Comparison of ENCODE assay signal across 8 mouse cellular contexts in genomic region chr1:182081744-182082419, GRCm38 (mm10). TPM values are rescaled to one million over a fixed set of nuclear protein-coding genes. Genes with fewer than 3 reads are reported as not detected.
DNase-seq lines count a peak whose midpoint lies in the region; ATAC-seq and TF ChIP-seq lines count a peak whose summit lies in the region.

No protein-coding gene starts in this region.

- H3K9me3 ChIP-seq in kidney, embryonic 14.5 days (ENCODE audit: control insufficient read depth, low read length) = peaks cover 4% of the 10 kb centered on the region; the same call in 1 of the 2 replicates
- H3K9me3 ChIP-seq in embryonic facial prominence, embryonic 15.5 days (replicated peaks) = no peaks in the 10 kb centered on the region
- peaks cover 2% of the 10 kb centered on the region; the same call in 1 of the 2 replicates for H3K9me3 ChIP-seq in hindbrain, embryonic 16.5 days (ENCODE audit: control insufficient read depth, low read length)

- H3K4me3 ChIP-seq in kidney, embryonic 14.5 days (ENCODE audit: low read length) = no peak overlapping the region
- no peak overlapping the region for H3K4me3 ChIP-seq in kidney, adult 2 months (ENCODE audit: insufficient read depth, low read depth, low read length)
- H3K4me3 ChIP-seq in embryonic facial prominence, embryonic 15.5 days (replicated peaks) = no peak overlapping the region
- no peak overlapping the region for H3K4me3 ChIP-seq in hindbrain, embryonic 16.5 days (ENCODE audit: low read length)

- no peak for TF ChIP-seq CTCF in kidney, adult 2 months (conservative IDR thresholded peaks at IDR 0.05; ENCODE audit: insufficient read depth, insufficient read length, low read depth, low read length)

- WGBS in kidney, embryonic 14.5 days = 22% methylated on average over 16 of the region's 16 CpGs
- WGBS in kidney, adult 2 months = 46% methylated on average over 16 of the region's 16 CpGs
- WGBS in embryonic facial prominence, embryonic 15.5 days = 22% methylated on average over 16 of the region's 16 CpGs
- WGBS in hindbrain, embryonic 16.5 days = 25% methylated on average over 16 of the region's 16 CpGs

- peak overlapping the region; percentile 5; the same call in 1 of the 2 replicates for H3K4me2 ChIP-seq in kidney, embryonic 14.5 days (replicated peaks; ENCODE audit: low read depth, low read length)
- no peak overlapping the region for H3K4me2 ChIP-seq in embryonic facial prominence, embryonic 15.5 days (replicated peaks)
- peak overlapping the region; percentile 28 for H3K4me2 ChIP-seq in hindbrain, embryonic 16.5 days (ENCODE audit: low read length)

- H3K27ac ChIP-seq in kidney, embryonic 14.5 days (ENCODE audit: low read depth, low read length) = peak overlapping the region; percentile 48; the same call in 1 of the 2 replicates
- no peak overlapping the region for H3K27ac ChIP-seq in kidney, adult 2 months (ENCODE audit: insufficient read depth, low read depth, low read length)
- H3K27ac ChIP-seq in embryonic facial prominence, embryonic 15.5 days (replicated peaks) = peak overlapping the region; percentile 69; the same call in 1 of the 2 replicates
- H3K27ac ChIP-seq in hindbrain, embryonic 16.5 days (ENCODE audit: low read depth, low read length) = no peak overlapping the region

- no peaks in the 10 kb centered on the region for H3K27me3 ChIP-seq in kidney, embryonic 14.5 days (ENCODE audit: control insufficient read depth, insufficient read depth, low read length)
- H3K27me3 ChIP-seq in kidney, adult 2 months (replicated peaks; ENCODE audit: control insufficient read depth, insufficient read depth, low read length) = no peaks in the 10 kb centered on the region
- no peaks in the 10 kb centered on the region for H3K27me3 ChIP-seq in embryonic facial prominence, embryonic 15.5 days
- no peaks in the 10 kb centered on the region for H3K27me3 ChIP-seq in hindbrain, embryonic 16.5 days (replicated peaks; ENCODE audit: control insufficient read depth, insufficient read depth, low read length)

- peak; percentile 78 for ATAC-seq in kidney, embryonic 14.5 days (ENCODE audit: low FRiP score, low TSS enrichment)
- ATAC-seq in embryonic facial prominence, embryonic 15.5 days (ENCODE audit: insufficient number of reproducible peaks, low FRiP score, low TSS enrichment, low read depth) = peak; percentile 65
- peak; percentile 62; the same call in 1 of the 2 replicates for ATAC-seq in hindbrain, embryonic 16.5 days

- no peaks in the 10 kb centered on the region for H3K36me3 ChIP-seq in kidney, embryonic 14.5 days (ENCODE audit: control insufficient read depth, insufficient read depth, low read length)
- no peaks in the 10 kb centered on the region for H3K36me3 ChIP-seq in kidney, adult 2 months (ENCODE audit: control insufficient read depth, insufficient read depth, low read length)
- no peaks in the 10 kb centered on the region for H3K36me3 ChIP-seq in embryonic facial prominence, embryonic 15.5 days
- H3K36me3 ChIP-seq in hindbrain, embryonic 16.5 days (ENCODE audit: control insufficient read depth, insufficient read depth, low read length) = no peaks in the 10 kb centered on the region

- DNase-seq in kidney, adult 2 months = no peak
- peak; percentile 8 for DNase-seq in naive thymus-derived CD4-positive, alpha-beta T cell, adult 2 months (ENCODE audit: low read depth)
- no peak for DNase-seq in left cerebral cortex, adult 9 months (ENCODE audit: low spot score in 2 of 2)
- no peak for DNase-seq in lung, postnatal 4 days
- no peak for DNase-seq in frontal cortex, postnatal 14 days (ENCODE audit: low spot score in 2 of 2)

- TF ChIP-seq POLR2A in kidney, adult 2 months (IDR thresholded peaks at IDR 0.05; ENCODE audit: low read depth, low read length) = no peak

- H3K9ac ChIP-seq in kidney, embryonic 14.5 days (ENCODE audit: low read depth, low read length) = no peak overlapping the region
- no peak overlapping the region for H3K9ac ChIP-seq in embryonic facial prominence, embryonic 15.5 days
- peak overlapping the region; percentile 6; the same call in 1 of the 2 replicates for H3K9ac ChIP-seq in hindbrain, embryonic 16.5 days (ENCODE audit: low read depth, low read length)

- peaks cover 11% of the 10 kb centered on the region; the same call in 1 of the 2 replicates for H3K4me1 ChIP-seq in kidney, embryonic 14.5 days (ENCODE audit: control insufficient read depth, insufficient read depth, low read length)
- no peaks in the 10 kb centered on the region for H3K4me1 ChIP-seq in kidney, adult 2 months (ENCODE audit: control insufficient read depth, insufficient read depth, low read length)
- H3K4me1 ChIP-seq in embryonic facial prominence, embryonic 15.5 days = peaks cover 12% of the 10 kb centered on the region
- H3K4me1 ChIP-seq in hindbrain, embryonic 16.5 days (ENCODE audit: control insufficient read depth, insufficient read depth, low read depth, low read length) = peaks cover 5% of the 10 kb centered on the region

RNA-seq across cellular contexts. Expression of gene Srp9, which starts 42.7 kb away (rescaled TPM):
- polyA plus RNA-seq in kidney, embryonic 14.5 days (2014; fragmentation: Nextera tagmentation; extraction: Ambion mirVana) = 155 and 197 TPM in 2 replicates
- 44.0 and 52.8 TPM in 2 replicates for polyA plus RNA-seq in kidney, adult 2 months (2012; rRNA removed)
- 141 and 147 TPM in 2 replicates for polyA plus RNA-seq in embryonic facial prominence, embryonic 15.5 days (2015; fragmentation: Nextera tagmentation; extraction: Ambion mirVana)
- 125 and 134 TPM in 2 replicates for polyA plus RNA-seq in hindbrain, embryonic 16.5 days (2015; fragmentation: Nextera tagmentation; extraction: Ambion mirVana)

Comparison
In these comparisons a context has a peak if more than half of its experiments do, and no peak if none do; other contexts are left out.
1. H3K27ac ChIP-seq: peak in kidney, embryonic 14.5 days (single experiment) and embryonic facial prominence, embryonic 15.5 days (single experiment); none in kidney, adult 2 months (single experiment) and hindbrain, embryonic 16.5 days (single experiment).
2. Peak in every context shown above with its lines, with median percentiles within 50 percentile points of each other: ATAC-seq.